Mouse (Mus musculus): ENCODE data around the gene Col9a1.

DNA sequence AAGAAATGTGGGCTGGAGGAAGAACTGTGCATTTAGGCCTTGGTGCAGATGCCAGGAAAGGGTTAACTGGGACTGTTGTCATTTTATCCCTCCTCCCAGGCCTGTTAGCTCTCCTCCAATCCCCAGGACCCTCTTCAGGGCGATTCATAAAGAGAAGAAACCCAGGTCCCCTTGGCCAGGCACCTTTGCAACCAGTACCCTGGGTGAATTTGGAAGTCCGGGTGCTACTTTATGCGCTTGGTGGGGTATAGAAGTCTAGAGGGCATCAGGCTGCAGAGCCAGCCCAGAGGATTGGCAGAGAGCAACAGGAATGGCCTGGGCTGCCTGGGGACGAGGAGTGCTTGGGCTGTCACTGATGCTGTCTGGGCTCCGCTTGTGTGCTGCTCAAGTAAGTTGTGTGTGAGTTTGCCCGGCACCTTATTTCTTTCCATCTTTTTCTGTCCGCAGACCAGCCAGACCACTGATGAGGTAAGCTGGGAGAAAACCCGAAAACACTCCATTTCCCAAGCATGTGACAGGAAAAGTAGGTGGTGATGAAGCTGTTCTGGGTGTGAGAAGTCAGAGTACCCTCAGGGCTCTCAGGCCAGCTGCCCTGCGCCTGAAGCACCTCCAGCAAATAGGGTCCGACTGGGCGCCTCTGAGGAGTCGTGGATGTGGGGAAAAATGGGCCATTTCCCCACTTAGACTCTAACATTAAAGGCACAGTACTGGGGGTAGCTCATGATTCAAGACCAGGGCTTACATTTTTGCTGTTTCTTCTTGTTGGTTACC lies 17.8 kb downstream of the Col9a1 start:
- TF ChIP-seq CTCF (IDR thresholded peaks at IDR 0.05; ENCODE audit: control insufficient read depth, insufficient read depth, low read length), result no peak
- TF ChIP-seq POLR2A (IDR thresholded peaks at IDR 0.05; ENCODE audit: borderline replicate concordance, control insufficient read depth, low read depth, low read length), result no peak
